Mouse (Mus musculus) stomach, embryonic 16.5 days (tissue): ENCODE results near the gene Kif18b. TPM values are rescaled to one million over a fixed set of nuclear protein-coding genes. Genes with fewer than 3 reads are reported as not detected.

Experiments
- ATAC-seq: fragments of 200-750 bp; cut with Nextera tagmentation; 2 replicates; pipeline ENCODE4 v1.8.0; 2017; ENCODE audit warnings: moderate number of reproducible peaks, moderate TSS enrichment; ENCODE audit not compliant: insufficient read depth, low FRiP score
- H3K27ac ChIP-seq: fragments of 300-500 bp; sonication (generic); 2 replicates; pipeline ENCODE4 v1.5.1; 2014; ENCODE audit warnings: low read length
- H3K27me3 ChIP-seq: fragments of 300-500 bp; sonication (generic); 2 replicates; pipeline ENCODE4 v1.6.1; 2014; ENCODE audit warnings: low read length, control low read depth, mixed read lengths; ENCODE audit not compliant: control insufficient read depth, insufficient read depth
- H3K36me3 ChIP-seq: fragments of 300-500 bp; sonication (generic); 2 replicates; pipeline ENCODE4 v1.6.1; 2014; ENCODE audit warnings: low read length; ENCODE audit not compliant: control insufficient read depth, insufficient read depth
- H3K4me1 ChIP-seq: fragments of 300-500 bp; sonication (generic); 2 replicates; pipeline ENCODE4 v1.6.1; 2014; ENCODE audit warnings: low read length, control low read depth, mixed read lengths; ENCODE audit not compliant: control insufficient read depth, insufficient read depth
- H3K4me2 ChIP-seq: fragments of 300-500 bp; sonication (generic); 2 replicates; pipeline ENCODE4 v1.6.1; 2014; ENCODE audit warnings: low read depth, low read length, mixed read lengths
- H3K4me3 ChIP-seq: fragments of 300-500 bp; sonication (generic); replicated peaks from 2 replicates; pipeline ENCODE4 v1.5.1; 2014; ENCODE audit warnings: mild to moderate bottlenecking, low read length
- H3K9ac ChIP-seq: fragments of 300-500 bp; sonication (generic); 2 replicates; pipeline ENCODE4 v1.6.1; 2014; ENCODE audit warnings: low read length
- H3K9me3 ChIP-seq: fragments of 300-500 bp; sonication (generic); replicated peaks from 2 replicates; pipeline ENCODE4 v1.6.1; 2016; ENCODE audit warnings: low read length, control low read depth; ENCODE audit not compliant: control insufficient read depth
- WGBS: fragments of 180-500 bp; shearing (Covaris S2); extraction: QIAGEN DNeasy Blood & Tissue Kit; methylation state at CpG from one replicate; pipeline ENCODE4 v1.1.7; 2014; 5-methylcytosine and 5-hydroxymethylcytosine counted together
- polyA plus RNA-seq: library from polyadenylated mRNA; unstranded; fragments of >200 nt; fragmentation: Nextera tagmentation; extraction: Ambion mirVana; gene quantifications from 2 replicates; pipeline ENCODE4 v1.2.1, GENCODE M21; 2015

The Kif18b gene
- polyA plus RNA-seq, 1 experiment from 2014 or later: 8.7 TPM

DNA sequence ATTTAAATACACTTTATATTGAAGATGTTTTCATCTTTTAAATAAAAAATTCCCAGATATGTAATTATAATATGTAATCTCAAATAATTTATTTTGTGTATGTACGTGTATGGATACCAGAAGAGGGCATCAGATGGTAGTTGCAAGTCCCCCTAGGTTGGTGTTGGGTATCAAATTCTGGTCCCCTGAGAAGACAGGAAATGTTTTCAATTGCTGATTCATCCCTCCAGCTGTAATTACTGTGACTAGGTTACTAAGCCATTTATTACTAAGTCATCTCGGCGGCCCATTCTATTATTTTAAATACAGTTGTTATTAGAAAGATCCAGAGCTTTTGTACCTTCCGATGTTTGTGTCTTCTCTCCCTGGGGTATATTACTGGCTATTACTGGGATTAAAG lies 6.8 kb downstream of the Kif18b start:
- no peak overlapping the region for H3K4me3 ChIP-seq
- WGBS: 81% methylated on average over 4 of the region's 4 CpGs
- H3K4me2 ChIP-seq: no peak overlapping the region
- H3K36me3 ChIP-seq: peaks cover 16% of the 10 kb centered on the region; the same call in 1 of the 2 replicates
- no peak overlapping the region for H3K27ac ChIP-seq
- no peaks in the 10 kb centered on the region for H3K27me3 ChIP-seq
- no peak for ATAC-seq
- no peaks in the 10 kb centered on the region for H3K9me3 ChIP-seq
- H3K4me1 ChIP-seq: peaks cover 5% of the 10 kb centered on the region; the same call in 1 of the 2 replicates
- no peak overlapping the region for H3K9ac ChIP-seq

DNA sequence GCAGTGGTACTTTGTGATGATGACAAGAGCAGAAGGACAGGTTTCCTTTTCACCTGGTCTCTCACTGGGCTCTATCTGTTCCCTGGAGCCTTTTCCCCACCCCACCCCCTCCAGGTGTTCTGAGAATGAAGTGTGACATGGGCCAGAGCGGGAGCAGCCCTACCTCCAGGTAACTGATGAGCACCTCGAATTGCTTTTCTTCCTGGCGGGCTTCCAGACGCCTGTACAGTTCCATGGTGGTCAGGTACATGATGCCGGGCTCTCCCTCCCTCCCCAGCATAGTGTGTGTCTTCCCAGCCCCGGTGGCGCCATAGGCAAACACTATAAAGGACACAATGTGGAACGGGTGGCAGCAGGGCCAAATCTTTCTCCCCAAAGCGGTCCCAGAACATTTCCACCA lies 9.5 kb downstream of the Kif18b start:
- no peaks in the 10 kb centered on the region for H3K4me1 ChIP-seq
- 83% methylated on average over 9 of the region's 9 CpGs for WGBS
- peaks cover 20% of the 10 kb centered on the region; the same call in 1 of the 2 replicates for H3K36me3 ChIP-seq
- H3K9me3 ChIP-seq: no peaks in the 10 kb centered on the region
- no peak overlapping the region for H3K4me3 ChIP-seq
- H3K4me2 ChIP-seq: no peak overlapping the region
- H3K9ac ChIP-seq: no peak overlapping the region
- H3K27me3 ChIP-seq: no peaks in the 10 kb centered on the region
- no peak overlapping the region for H3K27ac ChIP-seq
- ATAC-seq: no peak

- Histone ChIP-seq H3K4me2 (no peak overlapping the region), H3K9ac (no peak overlapping the region), H3K27me3 (no peaks in the 10 kb centered on the region), H3K27ac (no peak overlapping the region), H3K4me3 (no peak overlapping the region), H3K36me3 (peaks cover 34% of the 10 kb centered on the region), H3K4me1 (no peaks in the 10 kb centered on the region), H3K9me3 (no peaks in the 10 kb centered on the region)
- 80% methylated on average over 7 of the region's 7 CpGs for WGBS
- no peak for ATAC-seq
Observed at GRCm38 (mm10) chr11:102911376-102911775, 13.5 kb downstream of the Kif18b start.

GRCm38 (mm10) chr11:102903654-102904053 lies 21.3 kb downstream of the Kif18b start:
- H3K4me1 ChIP-seq: 0 out of 2 replicates have a peak, but pooled peaks cover 3% of the 10 kb centered on the region
- no peak overlapping the region for H3K4me3 ChIP-seq
- H3K36me3 ChIP-seq: peaks cover 12% of the 10 kb centered on the region; the same call in 1 of the 2 replicates
- H3K4me2 ChIP-seq: no peak overlapping the region
- no peak for ATAC-seq
- H3K9me3 ChIP-seq: no peaks in the 10 kb centered on the region
- no peak overlapping the region for H3K9ac ChIP-seq
- H3K27me3 ChIP-seq: no peaks in the 10 kb centered on the region
- 75% methylated on average over 7 of the region's 7 CpGs for WGBS
- H3K27ac ChIP-seq: no peak overlapping the region

DNA sequence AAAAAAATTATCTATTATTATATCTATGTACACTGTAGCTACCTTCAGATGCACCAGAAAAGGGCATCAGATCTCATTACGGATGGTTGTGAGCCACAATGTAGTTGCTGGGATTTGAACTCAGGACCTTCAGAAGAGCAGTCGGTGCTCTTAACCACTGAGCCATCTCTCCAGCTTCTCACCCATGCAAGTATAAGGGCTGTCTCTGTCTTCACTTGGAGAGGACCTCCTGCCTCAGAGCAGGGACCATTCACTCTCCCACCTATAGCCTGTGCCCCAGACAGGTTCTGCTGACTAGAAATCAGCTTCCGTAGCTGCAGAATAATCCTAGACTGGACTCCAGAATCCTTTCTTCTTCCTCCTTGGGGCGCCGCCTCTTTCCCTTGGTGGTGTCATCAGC lies 22.8 kb downstream of the Kif18b start:
- ATAC-seq: no peak

GRCm38 (mm10) chr11:102901199-102901598 lies 23.7 kb downstream of the Kif18b start:
- 0 out of 2 replicates have a peak, but pooled peaks cover 6% of the 10 kb centered on the region for H3K36me3 ChIP-seq
- H3K4me3 ChIP-seq: no peak overlapping the region
- H3K9ac ChIP-seq: no peak overlapping the region
- 0 out of 2 replicates have a peak, but pooled peaks cover 3% of the 10 kb centered on the region for H3K4me1 ChIP-seq
- H3K27ac ChIP-seq: no peak overlapping the region
- no peaks in the 10 kb centered on the region; the same call in 1 of the 2 replicates for H3K27me3 ChIP-seq
- no peaks in the 10 kb centered on the region for H3K9me3 ChIP-seq
- ATAC-seq: no peak
- no peak overlapping the region for H3K4me2 ChIP-seq
- 65% methylated on average over 4 of the region's 4 CpGs for WGBS

More for the DNA sequence above, 22.8 kb downstream of the Kif18b start:
- Histone ChIP-seq H3K4me1 (0 out of 2 replicates have a peak, but pooled peaks cover 3% of the 10 kb centered on the region), H3K27ac (no peak overlapping the region), H3K36me3 (0 out of 2 replicates have a peak, but pooled peaks cover 6% of the 10 kb centered on the region), H3K4me2 (no peak overlapping the region), H3K9ac (no peak overlapping the region), H3K9me3 (no peaks in the 10 kb centered on the region), H3K27me3 (no peaks in the 10 kb centered on the region), H3K4me3 (no peak overlapping the region)
- 83% methylated on average over 5 of the region's 5 CpGs for WGBS

DNA sequence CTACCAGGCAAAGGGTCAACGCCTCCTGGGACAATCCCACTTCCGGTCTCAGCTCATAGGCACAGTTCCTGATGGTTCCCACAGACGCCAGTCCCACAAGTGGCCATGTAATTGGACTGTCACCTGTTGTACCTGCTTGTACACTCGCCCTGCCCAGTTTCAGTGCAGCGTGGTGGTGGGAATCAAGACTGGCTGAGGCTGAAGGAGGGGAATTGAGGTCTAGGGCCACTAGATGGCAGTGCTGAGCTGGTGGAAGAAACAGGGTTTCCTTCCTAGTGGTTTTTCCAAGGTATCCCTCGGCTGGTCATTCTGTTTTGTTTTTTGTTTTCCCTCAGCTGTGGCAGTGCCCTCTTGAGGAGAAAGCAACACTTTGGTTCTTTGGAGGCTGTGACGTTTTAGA lies 24.2 kb downstream of the Kif18b start, which contains the start of gene Gfap:
Gfap (minus strand) TSS at position 150 of the 400 bp plus-strand sequence.
- ATAC-seq: peak; percentile 63
- 8% methylated on average over 7 of the region's 7 CpGs for WGBS
- H3K9me3 ChIP-seq: no peaks in the 10 kb centered on the region
- H3K27me3 ChIP-seq: no peaks in the 10 kb centered on the region; the same call in 1 of the 2 replicates
- 0 out of 2 replicates have a peak, but pooled peaks cover 2% of the 10 kb centered on the region for H3K36me3 ChIP-seq
- H3K4me2 ChIP-seq: no peak within 1 kb of the TSS
- H3K27ac ChIP-seq: no peak within 1 kb of the TSS
- no peak within 1 kb of the TSS for H3K9ac ChIP-seq
- 0 out of 2 replicates have a peak, but pooled peaks cover 3% of the 10 kb centered on the region for H3K4me1 ChIP-seq
- no peak within 1 kb of the TSS for H3K4me3 ChIP-seq

DNA sequence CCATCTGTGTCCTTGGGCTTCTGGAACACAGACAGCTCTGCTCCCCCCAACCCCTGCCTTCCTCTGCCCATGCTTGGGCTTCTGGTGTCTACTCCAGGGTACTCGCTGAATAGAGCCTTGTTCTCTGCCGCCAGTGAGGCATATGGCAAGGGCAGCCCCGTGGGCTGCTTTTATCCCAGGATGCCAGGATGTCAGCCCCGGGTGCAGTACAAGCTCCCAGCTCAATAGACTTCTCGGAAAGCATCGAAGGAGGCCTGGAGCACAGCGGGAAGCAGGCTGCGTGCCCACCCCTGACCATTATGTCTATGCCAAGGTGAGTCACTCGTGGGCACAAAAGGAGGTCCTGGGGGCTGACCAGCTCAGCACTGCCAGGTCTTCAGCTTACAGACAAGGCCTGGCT lies 26.5 kb downstream of the Kif18b start:
- Histone ChIP-seq H3K36me3 (no peaks in the 10 kb centered on the region), H3K9ac (no peak overlapping the region), H3K4me2 (no peak overlapping the region), H3K27me3 (no peaks in the 10 kb centered on the region; the same call in 1 of the 2 replicates), H3K4me3 (no peak overlapping the region), H3K4me1 (peaks cover 3% of the 10 kb centered on the region; the same call in 1 of the 2 replicates), H3K27ac (no peak overlapping the region), H3K9me3 (no peaks in the 10 kb centered on the region)
- ATAC-seq: no peak
- WGBS: 84% methylated on average over 9 of the region's 9 CpGs

DNA sequence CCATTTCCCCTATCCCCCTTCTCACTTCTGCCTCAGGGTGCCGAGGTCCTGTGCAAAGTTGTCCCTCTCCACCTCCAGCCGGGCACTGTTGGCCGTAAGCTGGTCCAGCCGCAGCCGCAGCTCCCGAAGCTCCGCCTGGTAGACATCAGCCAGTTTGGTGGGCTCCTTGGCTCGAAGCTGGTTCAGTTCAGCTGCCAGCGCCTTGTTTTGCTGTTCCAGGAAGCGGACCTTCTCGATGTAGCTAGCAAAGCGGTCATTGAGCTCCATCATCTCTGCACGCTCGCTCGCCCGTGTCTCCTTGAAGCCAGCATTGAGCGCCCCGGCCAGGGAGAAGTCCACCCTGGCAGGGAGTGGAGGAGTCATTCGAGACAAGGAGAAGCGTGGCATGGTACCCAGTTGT lies 28.3 kb downstream of the Kif18b start:
- H3K4me3 ChIP-seq: no peak overlapping the region
- H3K36me3 ChIP-seq: no peaks in the 10 kb centered on the region
- 79% methylated on average over 20 of the region's 20 CpGs for WGBS
- no peak overlapping the region for H3K27ac ChIP-seq
- no peaks in the 10 kb centered on the region; the same call in 1 of the 2 replicates for H3K27me3 ChIP-seq
- no peak overlapping the region for H3K4me2 ChIP-seq
- H3K9me3 ChIP-seq: no peaks in the 10 kb centered on the region
- H3K4me1 ChIP-seq: peaks cover 7% of the 10 kb centered on the region; the same call in 1 of the 2 replicates
- ATAC-seq: no peak
- H3K9ac ChIP-seq: no peak overlapping the region
